ENCODE assay signal across 8 mouse cellular contexts in genomic region chr11:113810638-113811545, GRCm38 (mm10). TPM values are rescaled to one million over a fixed set of nuclear protein-coding genes. Genes with fewer than 3 reads are reported as not detected.
DNase-seq lines count a peak whose midpoint lies in the region; ATAC-seq lines count a peak whose summit lies in the region.

No protein-coding gene starts in this region.

- no peaks in the 10 kb centered on the region for H3K27me3 ChIP-seq in hindbrain, embryonic 15.5 days

- no peak overlapping the region for H3K9ac ChIP-seq in hindbrain, embryonic 15.5 days

- no peaks in the 10 kb centered on the region for H3K36me3 ChIP-seq in hindbrain, embryonic 15.5 days

- peak; percentile 84 for ATAC-seq in hindbrain, embryonic 15.5 days (ENCODE audit: low FRiP score, low read depth)

- H3K9me3 ChIP-seq in hindbrain, embryonic 15.5 days = no peaks in the 10 kb centered on the region

- peak; percentile 79 for DNase-seq in R1 (ENCODE audit: low read depth, low spot score)
- peak; percentile 89 to 93 for DNase-seq in cerebellum, postnatal 14 days
- DNase-seq in frontal cortex, postnatal 25 days (ENCODE audit: low spot score in 2 of 2) = peak; percentile 73 to 75
- DNase-seq in layer of hippocampus, postnatal 36 days = peak; percentile 73 to 81
- peak; percentile 68 to 84 for DNase-seq in lung, postnatal 4 days
- peak; percentile 88 to 92 for DNase-seq in right cerebral cortex, postnatal 10 days (ENCODE audit: low spot score in 2 of 2)
- DNase-seq in urinary bladder, postnatal 14 days (ENCODE audit: low spot score) = peak; percentile 86

- H3K4me1 ChIP-seq in hindbrain, embryonic 15.5 days (replicated peaks) = peaks cover 15% of the 10 kb centered on the region

- 37% methylated on average over 24 of the region's 24 CpGs for WGBS in hindbrain, embryonic 15.5 days

- no peak overlapping the region for H3K4me2 ChIP-seq in hindbrain, embryonic 15.5 days

- H3K4me3 ChIP-seq in hindbrain, embryonic 15.5 days = no peak overlapping the region

- no peak overlapping the region for H3K27ac ChIP-seq in hindbrain, embryonic 15.5 days (replicated peaks)

RNA-seq across cellular contexts. Expression of gene Cdc42ep4, which starts 59.2 kb away (rescaled TPM):
- 67.5 and 71.7 TPM in 2 replicates for polyA plus RNA-seq in hindbrain, embryonic 15.5 days (2015; fragmentation: Nextera tagmentation; extraction: Ambion mirVana)
- 10 to 100 TPM; 34.5 to 38.0 TPM for total RNA-seq in layer of hippocampus, postnatal 36 days (2021)
